Mouse (Mus musculus): ENCODE results near the gene Agpat1. TPM values are rescaled to one million over a fixed set of nuclear protein-coding genes. Genes with fewer than 3 reads are reported as not detected.

Agpat1 gene
- total RNA-seq, 2 experiments from 2014 or later, result 170 to 172 TPM

DNA sequence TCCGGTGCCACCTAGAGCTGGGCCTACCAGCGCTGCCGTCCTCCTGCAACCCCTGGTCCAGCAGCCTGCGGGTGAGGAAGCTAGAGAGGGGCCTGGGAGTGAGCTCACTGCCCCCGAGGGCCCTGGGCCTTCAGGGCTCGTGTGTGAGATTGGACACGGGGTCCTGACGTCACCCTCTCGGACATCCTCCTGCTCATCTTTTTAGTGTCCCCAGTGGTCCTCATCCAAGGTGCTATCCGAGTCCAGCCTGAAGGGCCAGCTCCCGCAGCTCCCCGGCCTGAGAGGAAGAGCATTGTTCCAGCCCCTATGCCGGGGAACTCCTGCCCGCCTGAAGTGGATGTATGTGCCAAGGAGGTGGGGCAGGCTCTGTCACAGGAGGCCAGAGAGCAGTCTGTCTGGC is 46.7 kb downstream of the Agpat1 start:
- no peak for DNase-seq (ENCODE audit: extremely low spot score in 1 of 2, low spot score in 1 of 2)

DNA sequence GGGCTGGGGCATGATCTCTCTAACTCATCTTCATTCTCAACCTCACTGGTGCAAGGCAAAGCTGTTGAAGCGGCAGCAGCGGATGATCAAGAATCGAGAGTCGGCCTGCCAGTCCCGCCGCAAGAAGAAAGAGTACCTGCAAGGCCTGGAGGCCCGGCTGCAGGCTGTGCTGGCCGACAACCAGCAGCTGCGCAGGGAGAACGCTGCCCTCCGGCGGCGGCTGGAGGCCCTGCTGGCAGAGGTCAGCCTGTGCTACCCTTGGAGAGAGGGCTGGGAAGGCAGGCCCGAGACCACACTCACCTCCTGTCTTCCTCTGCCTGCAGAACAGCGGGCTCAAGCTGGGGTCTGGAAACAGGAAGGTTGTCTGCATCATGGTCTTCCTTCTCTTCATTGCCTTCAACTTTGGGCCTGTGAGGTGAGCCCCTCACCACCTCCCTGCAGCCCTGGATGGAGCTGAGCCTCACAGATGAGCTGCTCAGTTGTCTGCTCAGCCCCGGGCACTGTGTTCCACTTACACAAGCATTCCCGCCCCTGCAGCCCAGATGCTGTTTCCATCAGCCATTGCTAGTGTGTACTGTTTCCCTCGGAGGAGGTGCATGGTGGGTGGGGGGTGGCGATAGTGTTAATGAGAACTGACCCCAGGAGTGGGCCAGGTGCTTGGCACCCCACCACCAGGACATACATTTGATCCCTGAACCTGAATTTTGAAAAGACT is 47.6 kb downstream of the Agpat1 start:
- no peak for DNase-seq (ENCODE audit: extremely low spot score in 1 of 2, low spot score in 1 of 2)

DNA sequence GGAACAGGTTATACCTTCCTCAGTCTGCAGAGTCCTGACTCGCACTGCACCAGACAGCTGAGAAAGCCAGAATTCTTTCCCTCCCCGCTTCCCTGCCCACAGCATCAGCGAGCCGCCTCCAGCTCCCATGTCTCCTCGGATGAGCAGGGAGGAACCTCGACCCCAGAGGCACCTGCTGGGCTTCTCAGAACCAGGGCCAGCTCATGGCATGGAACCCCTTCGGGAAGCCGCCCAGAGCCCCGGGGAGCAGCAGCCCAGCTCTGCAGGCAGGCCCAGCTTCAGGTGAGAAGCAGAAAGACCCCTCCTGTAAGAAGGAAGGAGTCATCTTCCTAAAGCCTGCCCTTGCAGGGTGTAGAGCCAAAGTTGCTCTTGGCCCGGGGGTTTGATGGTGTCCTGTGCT is 48.5 kb downstream of the Agpat1 start:
- no peak for DNase-seq (ENCODE audit: extremely low spot score in 1 of 2, low spot score in 1 of 2)

DNA sequence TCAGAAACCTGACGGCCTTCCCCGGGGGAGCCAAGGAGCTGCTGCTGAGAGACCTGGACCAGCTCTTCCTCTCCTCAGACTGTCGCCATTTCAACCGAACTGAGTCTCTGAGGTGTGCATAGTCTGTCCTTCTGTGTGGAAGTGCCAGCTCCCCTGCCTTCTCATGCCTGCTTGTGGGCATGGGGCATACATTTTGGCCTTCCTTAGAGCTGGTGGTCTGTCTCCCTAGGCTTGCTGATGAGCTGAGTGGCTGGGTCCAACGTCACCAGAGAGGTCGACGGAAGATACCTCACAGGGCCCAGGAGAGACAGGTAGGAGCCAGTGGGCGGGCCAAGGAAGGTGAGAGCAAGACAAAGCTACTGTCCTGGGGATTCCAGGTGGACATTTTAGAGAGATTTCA is 48.9 kb downstream of the Agpat1 start:
- no peak for DNase-seq (ENCODE audit: extremely low spot score in 1 of 2, low spot score in 1 of 2)

DNA sequence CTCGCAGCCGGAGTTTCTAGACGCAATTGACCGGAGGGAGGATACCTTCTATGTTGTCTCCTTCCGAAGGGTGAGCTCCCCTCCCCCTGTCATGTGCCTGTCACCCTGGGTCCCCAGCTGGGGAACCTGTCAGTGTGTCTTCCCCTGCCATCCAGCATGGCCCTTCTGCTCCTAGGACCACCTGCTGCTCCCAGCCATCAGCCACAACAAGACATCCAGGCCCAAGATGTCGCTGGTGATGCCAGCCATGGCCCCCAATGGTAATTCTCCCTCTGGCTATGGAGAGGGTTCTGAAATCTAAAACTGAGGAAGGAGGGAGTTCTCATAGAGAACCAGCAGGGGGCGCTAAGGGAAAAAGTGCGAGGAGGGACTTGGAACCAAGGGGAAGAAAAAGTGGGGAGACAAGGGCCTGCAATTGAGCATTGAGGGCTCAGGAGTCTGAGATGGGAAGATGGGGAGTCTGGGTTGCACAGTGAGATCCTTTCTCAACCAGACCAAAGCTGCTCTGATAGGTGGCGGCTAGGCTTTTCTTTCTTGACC is 49.8 kb downstream of the Agpat1 start:
- peak in 1 of 2 experiments; percentile 76 for DNase-seq (ENCODE audit: extremely low spot score in 1 of 2, low spot score in 1 of 2)

DNA sequence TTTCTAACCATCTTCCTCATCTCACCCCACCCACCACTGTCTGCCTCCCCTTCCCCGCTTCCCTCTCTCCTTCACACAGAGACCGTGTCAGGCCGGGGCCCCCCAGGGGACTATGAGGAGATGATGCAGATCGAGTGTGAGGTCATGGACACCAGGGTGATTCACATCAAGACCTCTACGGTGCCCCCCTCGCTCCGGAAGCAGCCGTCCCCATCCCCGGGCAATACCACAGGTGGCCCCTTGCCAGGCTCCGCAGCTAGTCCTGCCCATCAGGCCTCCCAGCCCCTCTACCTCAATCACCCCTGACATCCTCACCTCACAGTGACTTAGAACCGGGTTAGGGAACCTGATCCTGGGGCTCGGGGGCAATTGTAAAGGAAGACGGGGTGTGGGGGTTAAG is 50.3 kb downstream of the Agpat1 start:
- no peak for DNase-seq (ENCODE audit: extremely low spot score in 1 of 2, low spot score in 1 of 2)

DNA sequence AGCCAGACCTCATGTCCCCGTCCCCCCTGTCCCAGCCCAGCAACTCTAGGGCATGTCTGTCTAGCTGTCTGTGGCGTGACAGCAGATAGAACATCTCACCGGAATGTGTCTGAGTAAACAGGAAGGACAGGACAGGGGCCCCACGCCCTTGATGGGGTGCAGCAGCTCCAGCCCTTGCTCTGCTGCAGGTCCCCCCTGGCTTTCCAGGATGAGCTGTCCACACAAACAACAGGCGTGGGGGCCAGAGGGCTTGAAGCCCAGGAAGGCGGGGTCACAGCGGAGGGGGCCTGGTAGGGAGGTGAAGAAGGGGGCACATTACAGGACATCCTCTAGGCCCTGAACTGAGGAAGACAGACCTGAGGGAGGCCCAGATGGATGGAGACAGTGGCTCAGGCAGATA is 51.1 kb downstream of the Agpat1 start:
- no peak for DNase-seq (ENCODE audit: extremely low spot score in 1 of 2, low spot score in 1 of 2)

DNA sequence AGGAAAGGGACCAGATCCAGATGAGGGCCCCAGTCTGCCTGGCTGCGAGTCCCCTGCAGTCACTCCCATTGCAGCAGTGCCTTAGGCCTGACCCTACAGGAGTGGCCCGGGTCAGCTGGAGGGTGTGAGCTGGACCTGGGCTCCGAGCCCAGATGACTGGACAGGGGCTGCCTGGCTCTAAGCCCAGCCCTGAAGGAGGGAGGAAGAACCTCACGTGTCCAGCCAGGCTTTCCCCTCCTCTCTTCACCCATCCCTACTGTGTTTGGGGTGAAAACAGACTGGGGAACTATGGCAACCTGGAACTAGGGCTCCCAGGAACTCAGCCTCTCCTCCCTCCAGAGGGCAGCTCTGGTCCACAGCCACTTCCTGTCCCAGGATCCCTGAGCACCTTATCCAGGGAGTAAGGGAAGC is 51.5 kb downstream of the Agpat1 start:
- DNase-seq (ENCODE audit: extremely low spot score in 1 of 2, low spot score in 1 of 2), result no peak

DNA sequence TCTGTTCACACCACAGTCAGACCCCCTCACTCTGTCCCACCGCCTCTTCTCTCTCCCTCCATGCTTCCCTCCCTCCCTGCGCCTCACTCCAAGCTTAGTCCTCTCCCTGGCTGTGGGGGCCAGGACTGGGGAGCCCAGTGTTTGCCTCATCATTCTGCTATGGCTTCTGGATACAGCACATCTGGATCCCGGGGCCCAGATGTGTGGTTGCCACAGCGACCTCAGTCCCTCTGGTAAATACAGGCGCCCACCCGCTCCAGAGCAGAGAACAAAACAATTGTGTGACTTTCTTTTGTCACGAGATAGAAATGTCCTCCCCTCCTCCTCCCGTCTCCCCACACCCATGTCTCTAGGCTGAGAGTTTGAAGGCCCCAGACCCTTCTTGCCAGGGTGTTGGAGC is 52.6 kb downstream of the Agpat1 start:
- no peak for DNase-seq (ENCODE audit: extremely low spot score in 1 of 2, low spot score in 1 of 2)

DNA sequence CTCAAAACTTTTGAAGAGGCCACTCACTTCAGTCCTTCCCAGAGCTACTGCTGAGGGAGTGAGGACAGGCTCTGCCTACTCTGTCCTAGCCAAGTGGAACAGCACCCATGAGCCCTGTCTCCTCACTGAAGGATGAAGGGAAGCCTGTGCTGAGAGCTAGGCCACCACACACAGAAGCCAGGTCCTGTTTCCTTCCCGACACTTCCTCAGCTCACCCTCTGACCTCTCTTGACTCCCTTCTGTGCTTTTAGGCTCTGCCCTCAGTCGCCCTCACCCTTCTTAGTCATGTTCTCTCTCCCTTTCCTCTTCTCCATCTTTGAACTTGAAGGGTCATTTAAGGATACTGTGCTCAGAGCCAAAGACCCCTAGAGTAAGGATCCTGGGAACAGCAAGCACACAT is 53.2 kb downstream of the Agpat1 start:
- DNase-seq (ENCODE audit: extremely low spot score in 1 of 2, low spot score in 1 of 2), result no peak

DNA sequence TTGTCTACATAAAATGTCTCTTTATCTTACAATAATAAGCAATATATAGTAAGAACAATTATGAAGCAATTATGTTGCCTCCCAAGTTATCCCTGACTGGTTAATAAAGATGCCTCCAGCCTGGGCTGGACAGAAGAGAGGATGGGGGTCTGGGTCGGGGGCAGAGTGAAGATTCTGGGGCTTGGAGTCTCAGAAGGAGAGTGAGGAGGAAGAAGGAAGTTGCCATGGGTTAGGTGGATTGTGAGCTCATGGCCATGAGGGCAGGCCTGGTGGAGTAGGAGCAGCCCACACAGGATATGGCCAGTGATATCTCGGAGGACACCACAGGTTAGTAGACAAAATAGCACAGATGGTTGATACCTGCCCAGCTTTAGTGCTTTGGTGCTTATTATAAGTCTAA is 54.1 kb downstream of the Agpat1 start:
- no peak for DNase-seq (ENCODE audit: extremely low spot score in 1 of 2, low spot score in 1 of 2)

DNA sequence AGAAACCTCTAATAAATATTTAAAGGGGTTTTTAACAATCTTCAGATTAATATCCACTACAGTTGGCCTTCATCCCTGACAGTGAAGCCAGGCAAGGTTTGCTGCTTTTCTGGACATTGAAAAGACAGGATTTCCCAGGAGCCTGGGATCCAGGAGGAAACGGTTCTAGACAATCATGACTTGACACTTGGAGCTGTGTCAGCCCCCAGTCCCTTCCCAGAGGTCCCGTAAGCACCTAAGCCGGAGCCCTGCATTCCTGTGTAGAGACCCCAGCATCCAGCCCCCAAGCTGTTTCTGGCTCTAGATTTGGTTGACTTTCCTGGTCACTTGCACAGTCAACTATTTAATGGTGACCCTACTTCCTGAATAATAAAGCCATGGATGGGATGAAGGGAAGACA is 54.5 kb downstream of the Agpat1 start:
- DNase-seq (ENCODE audit: extremely low spot score in 1 of 2, low spot score in 1 of 2), result no peak

DNA sequence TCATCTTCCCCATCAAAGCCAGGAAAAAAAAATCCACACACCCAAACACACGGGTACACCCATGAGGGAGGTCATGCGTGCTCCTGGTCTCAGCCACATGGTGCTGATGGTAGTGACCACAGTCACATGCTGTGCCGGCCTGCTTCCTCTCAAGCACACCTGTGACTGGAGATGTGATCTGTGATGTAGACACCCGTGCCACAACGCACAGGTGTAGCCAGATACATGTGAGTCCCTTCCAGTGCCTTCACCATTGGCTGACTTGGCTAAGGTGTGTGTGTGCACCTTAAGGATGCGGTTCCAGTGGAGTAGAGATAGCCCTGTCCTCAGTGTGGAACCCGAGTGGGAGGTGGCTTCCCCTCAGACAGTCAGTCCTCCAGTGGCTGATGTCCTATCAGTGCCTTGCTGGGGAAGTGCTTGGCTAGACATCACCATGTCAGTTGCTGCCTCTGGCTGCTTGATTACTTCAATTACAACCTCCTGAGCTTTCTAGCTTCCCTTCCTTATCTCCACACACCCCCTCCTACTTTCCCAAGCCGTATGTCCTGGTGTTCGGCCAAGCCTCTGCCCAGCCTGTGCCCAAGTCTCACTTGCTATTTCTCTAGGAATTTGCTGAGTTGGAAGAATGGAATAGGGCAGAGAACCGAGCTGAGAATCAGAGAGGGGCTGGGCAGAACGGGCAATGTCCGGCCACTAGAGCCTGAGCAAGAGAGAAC is 55.3 kb downstream of the Agpat1 start:
- no peak for DNase-seq (ENCODE audit: extremely low spot score in 1 of 2, low spot score in 1 of 2)

DNA sequence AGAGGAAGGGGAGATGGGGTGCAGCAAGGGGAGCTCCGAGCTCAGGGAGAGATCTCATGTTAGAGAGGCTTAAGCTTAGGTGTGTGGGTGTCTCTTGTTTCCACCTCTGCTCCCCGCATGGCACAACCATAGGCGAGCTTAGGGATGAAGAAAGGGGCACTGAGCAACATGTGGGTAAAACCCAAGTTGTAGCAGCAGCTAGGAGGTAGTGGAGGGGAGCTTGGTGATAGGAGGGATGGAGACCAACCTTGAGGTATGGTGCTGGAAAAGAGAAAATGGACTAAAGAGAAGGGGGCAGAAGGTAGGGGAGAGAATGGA is 55.8 kb downstream of the Agpat1 start:
- DNase-seq (ENCODE audit: extremely low spot score in 1 of 2, low spot score in 1 of 2), result no peak

DNA sequence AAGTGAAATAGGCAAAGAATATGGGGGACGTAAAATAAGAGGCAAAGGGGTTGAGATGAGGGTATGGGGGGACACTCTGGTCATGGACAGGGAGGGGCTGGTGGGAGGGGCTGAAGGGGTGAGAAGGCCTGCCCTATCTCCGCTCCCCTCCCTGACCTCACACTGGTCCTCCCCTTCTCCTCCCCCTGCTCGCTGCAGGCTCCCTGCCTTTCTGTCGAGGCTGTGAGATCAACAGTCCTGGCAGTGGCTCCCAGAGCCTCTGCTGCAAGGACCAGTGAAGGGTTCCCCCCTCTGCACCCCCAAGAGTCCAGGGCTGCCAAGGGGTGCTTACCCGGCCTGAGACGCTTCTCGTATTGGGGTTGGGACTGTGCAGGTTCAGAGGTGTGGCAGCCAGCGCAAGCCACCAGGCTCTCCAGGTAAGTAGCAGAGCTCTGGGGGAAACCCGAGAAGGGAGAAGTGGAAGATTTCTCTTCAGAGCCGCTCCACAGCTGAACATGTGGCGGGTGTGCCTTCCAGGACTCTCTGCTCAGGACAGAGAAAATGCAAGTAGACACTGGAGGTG is 56.3 kb downstream of the Agpat1 start:
- no peak for DNase-seq (ENCODE audit: extremely low spot score in 1 of 2, low spot score in 1 of 2)

DNA sequence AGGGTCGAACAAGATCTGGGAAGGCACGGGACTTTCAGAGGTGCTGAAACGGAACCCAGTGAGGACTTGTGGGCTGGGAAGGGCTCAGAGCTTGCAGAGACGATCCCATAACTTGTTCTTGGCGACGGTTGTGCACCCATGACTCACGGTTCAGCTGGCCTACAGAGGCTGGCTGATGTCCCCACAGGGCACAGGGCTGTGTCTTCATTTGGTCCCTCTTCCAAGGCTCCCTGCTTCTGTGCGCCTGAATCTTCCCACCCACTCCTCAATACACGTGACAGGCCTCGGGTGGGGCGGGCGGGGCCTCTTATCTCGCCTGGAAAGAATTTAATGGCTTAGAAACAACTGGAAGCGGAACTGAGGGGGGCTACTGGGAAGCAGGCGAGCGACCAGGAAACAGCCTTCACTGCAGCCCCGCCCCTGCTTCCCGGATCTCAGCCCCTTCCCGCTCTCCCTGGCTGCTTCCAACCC is 57.1 kb downstream of the Agpat1 start:
- DNase-seq (ENCODE audit: extremely low spot score in 1 of 2, low spot score in 1 of 2), result no peak

DNA sequence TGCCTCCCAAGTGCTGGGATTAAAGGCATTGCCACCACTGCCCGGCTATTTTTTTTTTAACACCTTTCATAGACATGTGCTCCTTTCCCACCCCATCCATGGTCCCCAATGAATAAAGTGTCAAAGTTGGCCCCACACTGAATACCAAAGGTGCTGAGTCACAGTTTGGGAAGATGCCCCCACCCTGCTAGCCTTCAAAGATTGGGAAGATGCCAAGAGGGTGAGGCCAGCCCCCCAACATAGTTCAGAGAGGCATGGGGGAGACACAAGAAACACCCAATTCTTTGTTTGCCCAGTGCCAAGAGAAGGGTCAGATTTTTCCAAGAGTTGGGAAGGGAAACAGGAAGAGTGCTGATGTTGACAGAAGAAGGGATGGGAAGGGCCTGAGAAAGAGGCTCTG is 58.4 kb downstream of the Agpat1 start:
- DNase-seq (ENCODE audit: extremely low spot score in 1 of 2, low spot score in 1 of 2), result no peak

DNA sequence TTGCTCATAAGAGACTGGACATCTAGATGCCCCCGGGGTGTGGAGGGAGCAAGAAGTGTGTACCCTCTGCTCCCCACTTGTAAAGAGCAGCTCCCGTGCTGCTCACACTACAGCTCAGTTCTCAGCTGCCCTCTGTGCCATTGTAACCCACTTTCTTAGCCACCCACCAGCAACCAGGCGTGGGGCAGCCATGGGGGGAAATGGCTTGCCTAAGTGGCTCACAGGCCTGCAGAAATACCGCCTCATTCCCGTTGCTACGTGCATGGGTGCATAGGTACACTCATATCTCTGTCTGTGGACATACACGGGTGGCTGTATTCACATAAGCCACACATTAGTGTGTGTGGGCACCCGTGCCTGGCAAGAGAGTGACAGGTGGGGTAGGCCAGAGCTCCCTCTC is 58.9 kb downstream of the Agpat1 start:
- DNase-seq (ENCODE audit: extremely low spot score in 1 of 2, low spot score in 1 of 2), result no peak

All from layer of hippocampus, postnatal 25 days (tissue).